Mouse (Mus musculus) kidney, adult 9 months (tissue): ENCODE measurements around the gene Rnf113a2.

Experiments used
- DNase-seq: peaks from one replicate; pipeline ENCODE4 v3.0.0; 2022

Gene Rnf113a2

DNA sequence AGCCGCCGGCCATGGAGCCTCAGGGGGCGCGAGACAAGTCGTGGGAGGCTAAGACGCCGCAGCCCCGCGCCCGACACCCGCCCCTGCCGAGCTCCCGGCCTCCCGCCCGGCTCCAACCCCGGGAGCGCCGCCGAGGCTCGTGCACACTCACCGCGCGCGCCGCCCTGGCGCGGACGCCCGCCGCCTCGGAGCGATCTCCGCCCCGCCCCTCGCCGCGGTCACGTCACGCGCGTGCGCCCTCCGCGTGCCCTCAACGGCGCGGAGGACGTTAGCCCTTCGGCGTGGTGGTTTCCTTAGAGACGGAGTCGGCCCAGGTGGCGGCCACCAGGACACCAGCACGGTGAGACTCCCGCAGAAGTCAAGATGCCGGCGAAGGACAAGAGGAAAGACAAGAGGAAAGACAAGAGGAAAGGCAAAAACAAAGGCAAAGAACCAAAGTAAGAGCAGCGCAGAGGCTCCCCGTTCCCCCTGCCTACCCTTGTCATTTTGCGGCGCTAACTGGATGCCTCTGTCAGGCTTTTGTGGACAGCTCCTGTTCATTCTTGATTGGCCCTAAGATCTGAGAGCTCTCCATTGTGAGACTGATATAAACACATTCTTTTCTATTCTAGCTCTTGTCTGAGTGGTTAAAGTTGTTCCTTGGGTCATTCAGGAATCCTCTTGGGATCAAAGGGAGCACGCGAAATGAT lies 8.0 kb upstream of the Rnf113a2 start, which contains the start of the genes Entpd5 and Bbof1:
TSS of gene Entpd5 (minus strand) at position 211 of the 689 bp plus-strand sequence.
TSS of gene Bbof1 (plus strand) at position 253 of the 689 bp plus-strand sequence.
- peak; percentile 89 for DNase-seq

DNA sequence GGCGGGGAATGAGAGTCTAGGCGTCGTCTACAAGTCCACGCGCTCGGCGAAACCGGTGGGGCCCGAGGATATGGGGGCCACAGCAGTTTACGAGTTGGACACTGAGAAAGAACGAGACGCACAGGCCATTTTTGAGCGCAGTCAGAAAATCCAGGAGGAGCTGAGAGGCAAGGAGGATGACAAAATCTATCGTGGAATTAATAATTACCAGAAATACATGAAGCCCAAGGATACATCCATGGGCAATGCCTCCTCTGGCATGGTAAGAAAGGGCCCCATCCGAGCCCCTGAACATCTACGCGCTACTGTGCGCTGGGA lies 568 bp downstream of the Rnf113a2 start:
- DNase-seq = no peak

DNA sequence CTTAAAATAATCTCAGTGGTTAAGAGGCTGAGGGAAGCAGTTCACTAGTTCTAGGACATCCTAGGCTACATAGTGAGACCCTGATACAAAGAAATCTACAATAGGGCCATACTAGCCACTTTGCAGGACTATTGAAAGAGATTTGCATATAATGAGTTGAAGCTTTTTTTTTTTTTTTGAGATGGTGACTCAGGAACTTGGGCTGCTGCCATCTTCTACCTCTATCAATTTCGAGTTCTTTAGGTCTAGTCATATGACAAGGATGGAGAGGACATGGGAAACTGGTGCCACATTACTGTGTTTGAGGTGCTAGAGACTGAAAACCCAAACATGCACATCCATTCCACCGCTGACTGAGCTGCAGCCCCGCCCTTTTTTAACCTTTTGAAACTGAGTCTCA lies 7.0 kb downstream of the Rnf113a2 start:
- no peak for DNase-seq

DNA sequence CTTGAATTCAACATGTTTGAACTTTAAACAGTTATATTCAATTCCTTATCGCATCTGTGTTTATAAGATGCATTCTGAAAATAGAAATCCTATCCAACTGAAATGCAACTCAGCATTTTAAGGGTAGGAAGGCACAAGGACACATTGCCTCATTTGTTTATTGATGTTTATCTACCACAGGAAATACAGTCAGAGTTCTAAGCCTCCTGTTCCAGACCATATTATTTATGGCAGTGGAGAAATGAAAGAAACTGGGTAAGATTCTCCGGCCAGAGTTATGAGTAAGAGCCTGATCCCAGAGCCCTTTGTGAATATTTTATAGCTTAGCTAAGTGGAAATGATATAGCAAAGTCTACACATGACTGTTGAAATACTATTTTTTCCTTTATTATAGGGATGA lies 12.8 kb downstream of the Rnf113a2 start:
- DNase-seq = no peak

DNA sequence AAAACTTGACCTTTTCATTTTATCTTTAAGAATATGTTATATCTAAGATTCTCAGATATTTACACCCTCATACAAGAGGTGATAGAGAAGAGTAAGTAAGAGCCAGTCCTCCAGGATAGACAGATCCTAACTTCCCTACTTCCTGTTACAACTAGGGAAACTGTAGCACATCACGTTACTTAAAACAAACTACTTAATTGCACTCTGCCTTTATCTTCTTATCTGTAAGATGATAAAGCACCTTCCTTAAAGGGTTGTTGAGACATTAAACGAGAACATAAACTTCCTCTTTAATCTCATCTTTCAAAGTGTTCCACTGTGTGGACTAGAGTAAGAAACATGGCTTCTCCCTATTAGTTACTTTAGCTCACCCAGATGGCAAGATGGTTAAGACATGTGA lies 21.7 kb downstream of the Rnf113a2 start:
- no peak for DNase-seq

DNA sequence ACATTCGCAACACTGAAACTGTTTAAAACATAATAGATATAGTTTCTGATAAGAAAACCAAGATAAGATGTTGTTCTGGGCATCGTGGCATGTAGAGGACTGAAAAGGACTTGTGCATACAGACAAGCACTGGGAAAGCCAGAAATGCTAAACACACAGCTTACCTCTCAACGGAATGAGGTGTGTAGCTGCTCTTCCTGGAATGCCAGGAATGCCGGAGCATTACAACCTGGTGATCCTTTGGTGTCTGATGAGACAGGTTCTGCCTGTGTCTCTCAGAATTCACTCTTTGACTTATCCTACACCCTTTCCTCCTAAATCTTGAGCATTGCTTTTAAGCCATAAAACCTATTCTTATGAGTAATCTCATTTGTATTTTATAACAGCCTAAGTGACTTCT lies 25.5 kb downstream of the Rnf113a2 start:
- no peak for DNase-seq

DNA sequence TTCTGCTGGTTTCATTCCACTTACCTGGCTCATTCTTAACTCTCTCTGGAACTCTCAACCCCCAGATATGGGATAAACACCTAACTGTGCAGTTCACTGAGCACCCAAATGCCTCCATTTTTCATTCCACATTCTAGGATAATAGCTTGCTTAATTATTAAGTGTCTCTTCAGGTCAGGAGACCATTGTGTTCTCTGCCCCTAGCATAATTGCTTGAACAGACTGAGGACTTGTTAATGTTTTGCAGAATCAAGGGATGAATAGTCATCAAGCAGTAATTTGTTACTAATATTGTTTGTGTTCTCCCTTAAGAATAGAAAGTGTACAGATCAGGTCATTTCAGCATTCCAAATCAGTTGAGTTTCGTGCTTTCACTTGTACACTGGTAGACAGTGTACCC lies 30.4 kb downstream of the Rnf113a2 start:
- peak; percentile 82 for DNase-seq

DNA sequence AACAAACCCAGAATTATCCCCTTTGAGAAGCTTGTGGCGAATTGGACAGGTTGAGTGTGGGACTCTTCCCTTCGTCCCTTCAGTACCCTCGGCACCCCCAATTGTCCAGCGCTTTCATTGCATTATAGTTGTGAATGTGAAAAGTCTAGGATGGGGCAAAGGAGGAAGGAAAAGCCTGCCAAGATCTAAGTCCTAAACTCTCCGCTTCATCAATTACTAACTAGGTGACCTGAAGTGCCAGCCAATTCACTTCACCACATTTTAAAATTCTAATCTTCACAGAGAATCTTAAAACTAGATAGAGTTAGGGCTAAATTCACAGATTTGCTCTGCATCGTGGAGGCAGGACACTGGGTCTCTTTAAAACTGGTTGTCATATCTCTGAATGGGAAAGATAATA lies 31.2 kb downstream of the Rnf113a2 start:
- peak; percentile 74 for DNase-seq

DNA sequence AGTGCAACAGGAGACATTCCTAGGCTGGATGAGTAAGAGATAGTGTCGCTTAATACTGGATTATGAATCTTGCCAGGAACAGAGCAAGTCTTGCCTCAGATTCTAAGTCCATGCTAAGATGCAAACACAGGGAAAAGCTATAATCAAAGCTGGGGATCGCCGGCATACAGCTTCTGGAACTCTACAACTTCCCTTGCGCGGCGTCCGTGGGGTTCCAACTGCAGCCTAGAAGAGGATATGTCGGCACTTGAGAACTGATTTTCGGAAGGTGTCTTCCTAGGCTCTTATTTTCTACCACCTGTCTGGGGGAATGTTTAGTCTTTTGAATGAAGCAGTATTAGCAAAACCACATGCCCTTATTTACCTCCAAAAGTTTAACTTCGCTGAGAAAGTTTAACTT lies 32.9 kb downstream of the Rnf113a2 start:
- DNase-seq = peak; percentile 41

DNA sequence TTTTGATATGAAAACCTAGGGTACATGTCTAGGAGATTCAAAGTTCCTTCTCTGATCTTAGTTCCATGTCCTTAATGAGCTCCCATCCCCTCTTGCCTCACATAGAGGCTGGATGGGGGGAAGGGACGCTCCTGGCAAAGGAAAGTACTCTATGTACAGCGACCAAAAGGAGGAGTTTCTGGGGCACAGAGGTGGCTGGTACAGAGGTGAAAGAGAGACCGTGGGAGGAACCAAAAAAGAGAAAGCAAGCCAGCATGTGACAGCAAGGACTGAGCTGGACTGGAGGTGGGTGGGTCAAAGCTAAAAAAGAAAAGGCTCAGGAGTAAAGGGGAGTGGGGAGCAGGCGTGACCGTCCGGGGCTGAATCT lies 33.3 kb downstream of the Rnf113a2 start:
- peak; percentile 84 for DNase-seq

DNA sequence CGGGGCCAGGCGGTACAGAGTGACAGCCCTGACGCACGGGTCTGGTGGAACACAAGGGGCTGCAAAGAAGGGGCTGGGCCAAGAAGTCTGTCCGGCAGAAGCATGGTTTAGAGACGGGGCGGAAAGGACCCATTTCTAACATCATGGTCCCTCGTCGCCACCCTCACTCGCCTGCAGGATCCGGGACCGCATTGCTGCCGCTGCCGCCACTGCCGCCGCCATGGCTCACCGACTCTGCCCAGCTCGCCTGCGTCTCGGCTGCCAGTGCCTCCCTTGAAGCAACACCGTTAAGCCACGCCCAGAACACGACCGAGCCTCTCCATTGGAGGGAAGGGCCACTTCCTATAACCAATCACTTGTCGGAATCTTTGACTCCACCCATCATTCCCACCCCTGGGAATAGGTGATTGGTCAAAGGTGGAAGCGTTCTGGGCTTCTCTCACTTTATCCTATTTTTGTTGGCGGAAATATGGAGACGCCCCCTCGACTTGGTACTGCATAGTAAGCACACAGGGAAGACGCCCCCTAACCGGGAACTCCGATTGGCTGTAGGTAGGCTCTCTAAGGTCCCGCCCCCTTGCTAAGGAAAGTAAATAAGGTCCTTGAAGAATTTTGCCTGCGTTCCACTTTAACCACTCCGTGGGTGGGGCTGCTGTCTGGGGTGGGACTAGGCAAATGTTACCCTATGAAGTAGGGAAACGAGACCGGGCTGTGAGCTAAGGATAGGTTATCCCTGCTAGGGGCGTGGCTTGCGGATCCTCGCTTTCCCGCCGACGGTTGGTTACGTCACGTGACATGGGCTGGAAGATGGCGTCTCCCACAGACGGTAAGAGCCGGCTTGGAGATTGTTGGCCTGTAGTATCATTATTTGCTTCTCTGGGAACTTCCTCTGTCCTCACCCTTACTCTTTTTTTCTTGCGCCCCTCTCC lies 34.0 kb downstream of the Rnf113a2 start, which contains the start of the genes Aldh6a1 and Lin52:
TSS of gene Aldh6a1 (minus strand) at position 287 of the 929 bp plus-strand sequence.
TSS of gene Lin52 (plus strand) at position 705 of the 929 bp plus-strand sequence.
- peak; percentile 100 for DNase-seq

DNA sequence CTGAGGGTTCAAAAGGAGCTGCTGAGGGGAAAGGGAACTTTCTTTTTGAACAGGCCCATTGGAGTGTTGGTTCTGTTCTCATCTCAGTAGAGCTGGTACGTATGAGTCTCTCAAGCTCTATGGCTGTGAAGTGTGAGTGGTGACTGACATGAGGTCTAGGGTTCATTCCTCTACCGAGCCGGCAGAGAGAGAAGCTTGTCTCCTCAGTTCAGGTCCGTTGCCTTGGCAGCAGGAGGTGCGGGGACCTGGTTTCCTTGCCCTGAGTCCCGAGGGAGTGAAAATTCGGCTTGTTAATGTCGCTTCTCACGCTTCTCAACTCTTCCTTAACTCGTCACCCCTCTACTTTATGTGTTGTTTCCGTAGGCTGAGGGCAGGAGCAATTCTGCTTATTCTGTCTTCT lies 34.8 kb downstream of the Rnf113a2 start:
- DNase-seq = no peak

DNA sequence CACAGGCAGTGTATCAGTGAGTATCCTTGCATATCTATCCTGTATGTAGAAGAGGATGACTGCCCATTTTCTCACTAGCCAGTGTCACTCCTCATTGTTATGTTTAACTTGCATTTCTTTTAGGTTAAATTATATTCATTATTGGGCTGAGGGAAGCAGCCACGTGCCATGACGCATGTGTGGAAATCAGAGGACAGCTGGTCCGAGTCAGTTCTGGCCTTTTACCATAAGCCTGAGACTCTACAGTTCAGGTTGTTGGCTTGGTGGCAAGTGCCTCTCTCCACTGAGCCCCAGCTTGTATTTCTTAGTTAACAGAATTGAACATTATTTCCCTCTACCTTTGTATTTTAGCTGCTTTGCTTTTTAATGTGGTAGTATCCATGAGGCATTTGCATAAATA lies 39.9 kb downstream of the Rnf113a2 start:
- no peak for DNase-seq

DNA sequence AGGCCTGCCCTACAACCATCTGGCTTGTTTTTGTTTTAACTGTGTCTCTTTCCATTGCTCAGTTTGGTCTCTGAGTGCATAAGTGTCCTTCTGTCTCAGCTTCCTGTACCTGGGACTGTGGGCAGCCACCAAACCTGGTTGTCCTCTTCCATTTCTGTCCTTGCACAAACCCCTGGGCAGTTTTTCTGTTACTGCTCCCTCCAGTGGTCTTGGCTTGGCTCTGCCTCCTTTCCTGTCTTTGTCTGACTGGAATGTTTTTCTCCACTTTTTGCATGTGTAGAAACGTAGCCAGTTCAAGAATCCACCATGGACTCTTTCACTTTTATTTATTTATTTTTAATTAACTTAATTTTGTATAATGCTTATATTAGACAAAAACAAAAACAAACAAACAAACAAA lies 42.8 kb downstream of the Rnf113a2 start:
- DNase-seq = no peak

DNA sequence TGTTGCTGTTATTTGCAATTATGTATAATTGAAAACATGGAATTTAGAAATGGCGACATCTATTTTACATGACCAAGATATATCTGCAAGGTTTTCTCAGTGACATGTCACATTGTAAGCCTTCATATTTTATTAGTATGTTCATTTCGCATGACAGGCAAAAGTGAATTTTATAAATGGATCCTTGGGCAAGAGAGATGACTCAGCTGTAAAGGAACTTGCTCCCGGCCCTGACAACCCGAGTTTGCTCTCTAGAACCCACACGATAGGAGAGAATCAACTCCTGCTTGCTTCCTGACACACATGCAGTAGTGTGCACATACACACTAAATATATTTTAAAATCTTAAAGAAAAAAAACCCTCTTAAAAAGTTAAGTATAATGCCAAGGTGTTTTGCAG lies 44.4 kb downstream of the Rnf113a2 start:
- no peak for DNase-seq

DNA sequence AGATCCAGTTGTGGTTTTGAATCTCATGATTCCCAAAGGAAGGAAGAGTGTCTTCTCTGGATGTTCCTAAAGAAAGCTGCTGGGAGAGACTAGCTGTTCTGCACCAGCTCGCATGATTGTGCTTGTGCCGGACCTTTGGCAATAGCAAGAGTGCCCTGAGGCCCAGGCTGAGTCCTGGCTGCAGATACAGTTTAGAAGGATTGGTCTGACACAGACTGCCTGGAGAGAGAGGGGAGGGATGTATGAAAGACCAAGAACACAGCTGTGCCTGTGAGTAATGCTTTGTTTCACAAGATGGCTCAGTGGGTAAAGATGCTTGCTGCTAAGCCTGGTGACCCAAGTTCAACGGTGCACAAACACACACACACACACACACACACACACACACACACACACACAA lies 45.9 kb downstream of the Rnf113a2 start:
- DNase-seq = no peak
